Mouse (Mus musculus) forebrain, embryonic 13.5 days (tissue): ENCODE measurements at regions not wholly inside any gene's neighbourhood (a gene's known extent, or its start where the extent isn't known, plus 50 kb on each side); places are given as distances from the start of the nearest gene placed in this dataset.
A peak's percentile ranks its signal among the peaks of the same experiment; 100 is the strongest.
"Not testable (repeated sequence)": the region's sequence is repeated elsewhere in the genome, so short reads cannot be mapped to it uniquely, and the experiment has no call there.

Source experiments
- ATAC-seq: fragments of 200-750 bp; cut with Nextera tagmentation; 2 replicates; pipeline ENCODE4 v1.8.0; 2017
- H3K27ac ChIP-seq: fragments of 300-500 bp; sonication (generic); 2 replicates; pipeline ENCODE4 v1.5.1; 2015; ENCODE audit warnings: inconsistent platforms, mild to moderate bottlenecking, moderate library complexity
- H3K27me3 ChIP-seq: fragments of 300-500 bp; sonication (generic); 2 replicates; pipeline ENCODE4 v1.6.1; 2015; ENCODE audit warnings: mild to moderate bottlenecking, inconsistent platforms
- H3K36me3 ChIP-seq: fragments of 300-500 bp; sonication (generic); 2 replicates; pipeline ENCODE4 v1.6.1; 2015; ENCODE audit warnings: mild to moderate bottlenecking, inconsistent platforms; ENCODE audit not compliant: poor library complexity, severe bottlenecking
- H3K4me1 ChIP-seq: fragments of 300-500 bp; sonication (generic); 2 replicates; pipeline ENCODE4 v1.6.1; 2015; ENCODE audit warnings: inconsistent platforms
- H3K4me2 ChIP-seq: fragments of 300-500 bp; sonication (generic); 2 replicates; pipeline ENCODE4 v1.6.1; 2015; ENCODE audit warnings: inconsistent platforms, mild to moderate bottlenecking, moderate library complexity
- H3K4me3 ChIP-seq: fragments of 300-500 bp; sonication (generic); 2 replicates; pipeline ENCODE4 v1.5.1; 2015; ENCODE audit warnings: mild to moderate bottlenecking, inconsistent platforms
- H3K9ac ChIP-seq: fragments of 300-500 bp; sonication (generic); 2 replicates; pipeline ENCODE4 v1.6.1; 2015; ENCODE audit warnings: mild to moderate bottlenecking, inconsistent platforms
- H3K9me3 ChIP-seq: fragments of 300-500 bp; sonication (generic); replicated peaks from 2 replicates; pipeline ENCODE4 v1.6.1; 2016; ENCODE audit warnings: inconsistent platforms
- WGBS: fragments of 180-500 bp; shearing (Covaris S2); methylation state at CpG from one replicate; pipeline ENCODE4 v1.1.7; 2015; 5-methylcytosine and 5-hydroxymethylcytosine counted together

GRCm38 (mm10) chr17:93067850-93068249, 131.0 kb upstream of the Adcyap1 start:
- H3K9me3 ChIP-seq, H3K27me3 ChIP-seq, H3K27ac ChIP-seq, H3K4me2 ChIP-seq, H3K4me1 ChIP-seq, H3K36me3 ChIP-seq, H3K4me3 ChIP-seq, H3K9ac ChIP-seq: not testable (repeated sequence)
- peak; percentile 55; the same call in 1 of the 2 replicates for ATAC-seq
- 64% methylated on average over 1 of the region's 1 CpGs for WGBS

DNA sequence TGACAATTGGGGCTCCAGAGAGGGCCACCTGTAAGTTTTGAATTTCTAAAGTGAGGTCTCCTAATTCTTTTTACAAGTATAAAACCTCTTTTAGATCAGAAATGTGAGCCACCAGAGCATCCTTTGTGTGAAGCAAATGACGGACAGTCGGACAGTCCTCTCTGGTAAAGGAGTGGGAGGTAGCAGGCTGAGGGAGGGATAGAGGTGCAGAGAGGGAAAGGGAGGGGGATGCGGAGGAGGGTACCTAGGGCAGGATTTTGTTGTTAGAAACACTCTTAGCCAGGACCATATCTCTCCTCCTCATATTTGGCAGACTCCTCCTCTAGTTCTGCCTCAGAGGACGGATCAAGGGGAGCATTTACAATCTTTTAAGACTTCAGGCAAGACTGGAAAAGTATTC, 130.3 kb upstream of the Adcyap1 start:
- Histone ChIP-seq H3K4me3 (no peak overlapping the region), H3K9ac (no peak overlapping the region), H3K4me1 (no peaks in the 10 kb centered on the region), H3K4me2 (no peak overlapping the region), H3K27me3 (no peaks in the 10 kb centered on the region), H3K9me3 (no peaks in the 10 kb centered on the region), H3K36me3 (no peaks in the 10 kb centered on the region), H3K27ac (no peak overlapping the region)
- ATAC-seq, result no peak
- 59% methylated on average over 4 of the region's 4 CpGs for WGBS

DNA sequence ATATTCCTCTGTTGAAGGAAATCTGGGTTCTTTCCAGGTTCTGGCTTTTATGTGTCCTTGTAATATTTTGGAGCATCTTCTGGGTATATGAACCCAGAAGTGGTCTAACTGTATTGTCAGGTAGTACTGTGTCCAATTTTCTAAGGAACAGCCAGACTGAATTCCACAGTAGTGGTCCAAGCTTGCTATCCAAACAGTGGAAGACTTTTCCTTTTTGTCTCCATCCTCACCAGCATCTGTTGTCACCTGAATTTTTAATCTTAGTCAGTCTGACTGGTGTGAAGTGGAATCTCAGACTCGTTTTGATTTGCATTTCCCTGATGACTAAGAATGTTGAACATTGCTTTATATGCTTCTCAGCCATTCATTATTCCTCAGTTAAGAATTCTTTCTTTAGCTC, 114.8 kb upstream of the Adcyap1 start:
- Histone ChIP-seq H3K4me2 (no peak overlapping the region), H3K27me3 (no peaks in the 10 kb centered on the region), H3K4me1 (no peaks in the 10 kb centered on the region), H3K9ac (no peak overlapping the region), H3K27ac (no peak overlapping the region), H3K9me3 (no peaks in the 10 kb centered on the region), H3K36me3 (no peaks in the 10 kb centered on the region), H3K4me3 (no peak overlapping the region)
- no peak for ATAC-seq
- 45% methylated on average over 1 of the region's 1 CpGs for WGBS

GRCm38 (mm10) chr17:93104516-93104915, 94.3 kb upstream of the Adcyap1 start:
- H3K36me3 ChIP-seq, result no peaks in the 10 kb centered on the region
- no peak overlapping the region for H3K4me3 ChIP-seq
- no peak overlapping the region for H3K4me2 ChIP-seq
- H3K27me3 ChIP-seq, result no peaks in the 10 kb centered on the region
- H3K9me3 ChIP-seq, result no peaks in the 10 kb centered on the region
- peak; percentile 57; the same call in 1 of the 2 replicates for ATAC-seq
- H3K27ac ChIP-seq, result no peak overlapping the region
- no peak overlapping the region for H3K9ac ChIP-seq
- H3K4me1 ChIP-seq, result no peaks in the 10 kb centered on the region

- no peak for ATAC-seq
- H3K4me2 ChIP-seq, result no peak overlapping the region
- H3K9me3 ChIP-seq, result no peaks in the 10 kb centered on the region
- no peaks in the 10 kb centered on the region for H3K4me1 ChIP-seq
- H3K4me3 ChIP-seq, result no peak overlapping the region
- no peak overlapping the region for H3K9ac ChIP-seq
- no peak overlapping the region for H3K27ac ChIP-seq
- H3K27me3 ChIP-seq, result no peaks in the 10 kb centered on the region
- 59% methylated on average over 1 of the region's 1 CpGs for WGBS
- H3K36me3 ChIP-seq, result no peaks in the 10 kb centered on the region
Measured at GRCm38 (mm10) chr17:93140003-93140402, 58.8 kb upstream of the Adcyap1 start.

- no peak overlapping the region for H3K9ac ChIP-seq
- no peaks in the 10 kb centered on the region for H3K9me3 ChIP-seq
- ATAC-seq, result peak; percentile 81
- H3K36me3 ChIP-seq, result no peaks in the 10 kb centered on the region
- no peaks in the 10 kb centered on the region for H3K4me1 ChIP-seq
- no peak overlapping the region for H3K4me3 ChIP-seq
- no peak overlapping the region for H3K4me2 ChIP-seq
- H3K27ac ChIP-seq, result no peak overlapping the region
- 25% methylated on average over 3 of the region's 3 CpGs for WGBS
- no peaks in the 10 kb centered on the region for H3K27me3 ChIP-seq
Measured at GRCm38 (mm10) chr17:93141125-93141524, 57.7 kb upstream of the Adcyap1 start.
